Mouse (Mus musculus) T-helper 17 cell (primary cell): ENCODE data around the gene Sipa1l1.

ENCODE experiments used
- in situ Hi-C, 2 experiments: fragments of 300-600 bp; cut with MboI, MseI; formaldehyde crosslinking; loops; 1 replicate in 1 of 2; 2 replicates in 1 of 2; pipeline ENCODE4 v1.15.1; 2025; ENCODE audit warnings: high pct_unique_total_duplicates in 2 of 2

Sipa1l1 gene

DNA sequence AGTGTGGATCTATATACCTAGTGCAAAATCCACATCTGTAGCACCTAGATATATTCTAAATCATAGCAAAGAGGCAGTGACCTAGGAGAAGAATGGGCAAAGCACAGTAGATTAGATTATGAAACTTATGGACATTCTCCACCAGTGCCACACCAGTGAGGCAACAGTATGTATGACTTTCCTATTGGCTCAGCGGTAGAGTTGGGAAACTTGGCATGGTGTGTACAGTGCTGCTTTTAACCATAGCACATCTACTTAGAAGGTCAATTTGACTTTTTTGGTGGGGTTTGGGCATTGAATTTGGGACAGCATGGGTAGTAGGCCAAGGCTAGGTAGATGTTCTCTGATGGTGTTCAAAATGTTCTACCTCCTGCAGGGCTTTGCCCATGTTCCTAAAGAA, 159.0 kb downstream of the Sipa1l1 start:
- in situ Hi-C loops, result loop anchor here in 1 of 2 experiments (25.0 kb wide), 1 partner anchor 1684 kb away; the partner anchor contains the start of gene Acot1

DNA sequence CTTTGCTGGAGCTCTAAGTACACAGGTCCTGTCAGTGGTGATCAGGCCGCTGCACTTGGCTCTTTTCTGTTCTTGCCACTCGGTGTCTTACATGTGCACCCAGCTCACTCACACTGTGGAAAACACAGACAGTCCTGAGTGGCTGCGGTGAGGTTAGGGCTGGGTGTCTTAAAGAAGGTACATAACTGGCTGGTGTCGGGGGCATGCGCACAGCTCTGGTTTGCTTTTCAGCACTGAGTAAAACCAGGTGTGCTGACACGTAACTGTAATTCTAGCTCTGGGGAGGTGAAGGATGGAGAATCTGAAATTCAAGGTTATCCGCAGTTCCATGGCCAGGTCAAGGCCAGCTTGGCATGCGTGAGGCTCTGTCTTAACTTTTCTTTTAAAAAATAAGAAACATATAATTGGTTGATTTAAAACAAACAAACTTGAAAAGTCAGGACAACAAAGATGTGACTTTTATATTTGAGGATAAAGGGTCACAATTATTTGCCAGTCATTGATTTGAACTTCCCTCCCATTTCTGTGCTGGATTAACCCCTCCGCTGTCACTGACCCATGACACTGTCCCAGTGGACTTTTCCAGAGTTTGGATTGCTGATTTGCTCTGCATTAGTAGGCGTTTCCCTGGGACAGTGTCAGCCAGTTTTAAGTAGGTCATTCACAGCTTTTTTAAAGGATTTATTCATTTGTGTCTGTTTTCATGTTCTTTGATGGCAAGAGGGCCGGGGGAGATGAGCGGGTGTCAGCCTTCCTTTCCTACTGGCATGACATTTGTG, 163.9 kb downstream of the Sipa1l1 start:
- in situ Hi-C loops, result loop anchor here in 1 of 2 experiments (25.0 kb wide), 1 partner anchor 1679 kb away; the partner anchor contains the start of gene Acot1

DNA sequence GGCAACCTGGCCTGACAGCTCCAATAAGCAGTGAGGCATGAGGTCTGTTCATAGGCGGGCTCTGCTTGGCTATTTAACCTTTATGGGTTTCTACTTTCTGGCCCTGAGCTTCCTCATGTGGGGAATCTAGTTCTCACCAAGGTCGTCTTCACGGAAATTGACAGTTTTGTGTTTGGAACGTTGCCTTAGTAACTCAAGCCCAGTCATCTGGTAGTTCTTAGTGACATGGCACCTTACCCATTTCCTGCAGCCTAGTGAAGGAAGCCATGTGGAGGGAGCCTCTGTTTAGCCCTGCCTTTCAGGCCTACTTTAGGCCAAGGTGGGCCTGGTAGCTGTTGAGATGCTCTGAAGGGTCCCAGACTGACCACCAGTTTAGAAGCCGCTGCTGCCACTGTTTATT, 164.9 kb downstream of the Sipa1l1 start:
- in situ Hi-C loops, result loop anchor here in 1 of 2 experiments (25.0 kb wide), 1 partner anchor 1678 kb away; the partner anchor contains the start of gene Acot1

DNA sequence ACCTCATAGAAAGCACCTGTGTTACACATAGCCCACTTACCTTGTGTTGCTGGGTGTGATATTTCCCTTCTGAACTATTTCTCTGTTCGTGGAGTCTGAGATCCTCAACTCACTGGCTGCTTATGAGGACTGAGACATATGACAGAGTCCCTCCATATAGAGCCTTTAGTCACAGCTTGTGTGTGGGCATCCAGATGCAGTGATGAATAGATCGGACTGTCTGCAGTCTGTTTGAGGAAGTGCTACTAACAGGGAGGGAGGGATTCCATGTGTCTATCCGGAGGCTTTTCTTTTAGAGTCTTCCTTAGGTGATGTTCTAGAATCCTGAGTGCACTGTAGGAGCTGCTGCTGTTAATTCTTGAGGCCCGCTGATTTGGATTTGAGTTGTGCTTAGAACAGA, 165.4 kb downstream of the Sipa1l1 start:
- in situ Hi-C loops, result loop anchor here in 1 of 2 experiments (25.0 kb wide), 1 partner anchor 1678 kb away; the partner anchor contains the start of gene Acot1

DNA sequence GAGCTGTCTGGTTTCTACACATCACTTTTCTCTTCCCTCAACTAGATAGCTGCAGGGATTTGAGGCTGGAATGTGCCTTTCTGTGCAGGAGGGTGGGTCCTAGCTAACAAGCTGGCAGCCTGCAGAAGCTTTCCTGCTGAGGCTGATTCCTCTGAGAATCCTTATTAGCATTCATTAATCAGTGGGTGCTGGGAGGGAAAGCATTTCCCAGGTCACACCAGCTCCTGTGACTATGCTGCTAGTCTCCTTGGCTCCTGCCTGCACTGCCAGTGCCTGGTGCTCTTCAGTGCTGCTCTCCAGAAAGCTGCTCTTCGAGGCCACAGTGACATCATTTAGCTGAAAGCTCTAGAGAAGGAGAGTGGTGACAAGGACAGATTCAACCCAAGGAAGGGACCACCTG, 166.0 kb downstream of the Sipa1l1 start:
- in situ Hi-C loops, result loop anchor here in 1 of 2 experiments (25.0 kb wide), 1 partner anchor 1677 kb away; the partner anchor contains the start of gene Acot1

DNA sequence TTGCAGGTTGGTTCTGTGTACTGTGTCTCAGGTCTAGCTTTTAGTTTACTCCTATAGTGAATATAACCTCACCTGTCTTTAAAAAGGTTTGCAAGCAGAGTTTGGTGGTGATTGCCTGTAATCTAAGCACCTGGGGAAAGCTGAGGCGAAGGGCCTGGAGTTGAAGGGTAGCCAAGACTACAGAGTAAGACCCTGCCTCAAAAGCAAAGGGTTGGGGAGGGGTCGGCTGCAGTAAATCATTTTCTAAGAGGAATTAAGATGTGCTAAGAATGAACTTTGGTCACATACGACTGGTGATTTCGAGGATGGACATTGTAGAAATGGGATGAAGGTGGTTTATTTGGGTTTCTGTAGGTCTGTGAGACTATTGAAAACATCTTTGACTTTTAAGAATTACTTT, 169.4 kb downstream of the Sipa1l1 start:
- in situ Hi-C loops, result loop anchor here in 1 of 2 experiments (25.0 kb wide), 1 partner anchor 1674 kb away; the partner anchor contains the start of gene Acot1

DNA sequence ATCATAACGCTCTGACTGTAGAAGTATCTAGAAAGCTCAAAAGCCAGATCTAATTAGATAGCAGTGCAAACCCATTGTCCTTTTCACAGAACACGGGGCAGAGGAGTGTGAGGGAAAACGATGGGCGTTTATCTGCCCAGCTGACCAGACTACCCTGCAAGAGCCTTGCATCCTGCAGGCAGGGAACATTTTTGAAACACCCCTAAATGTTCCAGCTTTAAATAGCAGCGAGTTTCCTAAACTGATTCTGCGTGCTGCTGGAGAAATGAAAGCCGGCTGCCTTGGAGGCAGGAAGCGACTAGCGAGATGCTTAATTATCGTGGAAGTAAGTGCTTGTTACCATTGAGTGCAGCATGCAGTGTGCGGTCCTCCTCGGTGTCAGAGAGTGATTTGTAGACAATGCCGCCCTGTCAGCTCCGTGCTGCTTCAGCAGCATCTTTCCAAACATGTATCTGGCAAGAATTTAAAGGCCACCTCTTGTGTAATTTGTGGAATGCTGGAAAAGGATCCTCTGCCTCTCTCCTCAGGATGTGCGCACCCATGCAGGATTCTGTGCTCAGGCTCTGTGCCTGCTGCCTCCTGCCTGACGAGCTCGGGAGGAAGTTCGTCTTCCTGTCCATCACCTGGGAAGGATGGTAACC, 170.2 kb downstream of the Sipa1l1 start:
- in situ Hi-C loops, result loop anchor here in 1 of 2 experiments (25.0 kb wide), 1 partner anchor 1673 kb away; the partner anchor contains the start of gene Acot1

DNA sequence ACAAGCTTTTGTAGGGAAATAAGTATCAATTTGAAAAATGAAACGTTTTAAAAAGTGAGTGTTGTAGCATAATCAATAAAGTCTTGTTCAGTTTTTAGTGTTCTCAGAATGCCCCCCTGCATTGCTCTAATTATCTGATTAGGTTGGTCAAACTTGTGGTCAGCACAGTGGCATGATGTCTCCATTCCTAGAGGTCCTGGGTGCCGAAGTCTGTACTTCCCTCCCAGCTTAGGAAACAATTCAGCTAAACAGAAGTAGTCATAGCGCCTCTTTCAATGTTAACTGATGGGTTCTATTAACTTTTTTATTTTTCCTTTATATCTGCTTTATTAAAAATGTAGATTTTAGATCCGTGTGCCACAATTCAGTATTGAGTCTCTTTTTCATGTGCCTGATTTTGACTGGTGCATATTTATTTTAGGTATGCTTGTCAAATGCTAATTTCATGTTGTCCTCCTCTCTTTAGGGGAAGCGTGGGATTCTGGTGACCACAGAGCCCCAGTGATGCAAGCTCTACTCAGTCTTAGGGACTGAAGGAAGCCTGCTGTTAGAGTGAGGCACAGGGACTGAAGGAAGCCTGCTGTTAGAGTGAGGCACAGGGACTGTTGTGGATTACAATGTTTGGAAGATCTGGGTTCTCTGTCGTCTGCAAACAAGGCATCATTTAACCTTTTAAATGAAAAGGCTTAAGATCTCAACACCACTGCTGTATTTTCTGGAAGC, 171.2 kb downstream of the Sipa1l1 start:
- in situ Hi-C loops, result loop anchor here in 1 of 2 experiments (25.0 kb wide), 1 partner anchor 1672 kb away; the partner anchor contains the start of gene Acot1

DNA sequence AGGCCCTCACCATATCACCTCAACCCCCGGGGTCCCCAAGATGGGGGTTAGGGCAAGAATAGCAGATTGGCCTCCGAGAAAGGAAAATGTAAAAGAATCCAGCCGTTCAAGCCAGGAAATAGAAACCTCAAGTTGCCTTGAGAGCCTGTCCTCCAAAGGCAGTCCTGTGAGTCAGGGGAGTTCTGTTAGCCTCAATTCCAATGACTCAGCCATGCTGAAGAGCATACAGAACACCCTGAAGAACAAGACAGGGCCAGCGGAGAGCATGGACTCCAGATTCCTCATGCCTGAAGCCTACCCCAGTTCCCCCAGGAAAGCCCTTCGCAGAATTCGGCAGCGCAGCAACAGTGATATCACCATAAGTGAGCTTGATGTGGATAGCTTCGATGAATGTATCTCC, 172.1 kb downstream of the Sipa1l1 start:
- in situ Hi-C loops, result loop anchor here in 1 of 2 experiments (25.0 kb wide), 1 partner anchor 1671 kb away; the partner anchor contains the start of gene Acot1

DNA sequence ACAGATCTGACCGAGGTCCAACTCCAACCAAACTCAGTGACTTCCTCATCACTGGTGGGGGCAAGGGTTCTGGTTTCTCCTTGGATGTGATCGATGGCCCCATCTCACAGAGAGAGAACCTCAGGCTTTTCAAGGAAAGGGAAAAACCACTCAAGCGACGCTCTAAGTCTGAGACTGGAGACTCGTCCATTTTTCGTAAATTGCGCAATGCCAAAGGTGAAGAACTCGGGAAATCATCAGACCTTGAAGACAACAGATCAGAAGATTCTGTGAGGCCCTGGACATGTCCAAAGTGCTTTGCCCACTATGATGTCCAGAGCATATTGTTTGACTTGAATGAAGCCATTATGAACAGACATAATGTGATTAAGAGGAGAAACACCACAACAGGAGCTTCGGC, 172.6 kb downstream of the Sipa1l1 start:
- in situ Hi-C loops, result loop anchor here in 1 of 2 experiments (25.0 kb wide), 1 partner anchor 1671 kb away; the partner anchor contains the start of gene Acot1

DNA sequence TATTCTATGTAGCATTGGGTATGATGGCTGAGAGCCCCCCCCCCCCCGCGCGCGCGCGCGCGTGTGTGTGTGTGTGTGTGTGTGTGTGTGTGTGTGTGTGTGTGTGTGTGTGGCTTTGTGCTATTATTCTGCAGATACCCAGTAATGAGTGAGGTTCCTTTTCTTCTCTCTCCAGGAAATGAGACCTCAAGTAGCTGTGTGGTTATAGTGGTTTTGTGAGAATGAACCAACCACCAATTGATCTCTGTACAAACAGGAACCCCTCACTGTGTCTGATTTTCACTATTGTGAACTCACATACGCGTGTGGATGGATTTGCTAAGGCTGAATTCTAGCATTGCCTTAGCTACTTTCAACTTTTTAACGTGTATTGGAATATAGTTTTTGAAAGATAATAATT, 181.0 kb downstream of the Sipa1l1 start:
- in situ Hi-C loops, result no loop called here

DNA sequence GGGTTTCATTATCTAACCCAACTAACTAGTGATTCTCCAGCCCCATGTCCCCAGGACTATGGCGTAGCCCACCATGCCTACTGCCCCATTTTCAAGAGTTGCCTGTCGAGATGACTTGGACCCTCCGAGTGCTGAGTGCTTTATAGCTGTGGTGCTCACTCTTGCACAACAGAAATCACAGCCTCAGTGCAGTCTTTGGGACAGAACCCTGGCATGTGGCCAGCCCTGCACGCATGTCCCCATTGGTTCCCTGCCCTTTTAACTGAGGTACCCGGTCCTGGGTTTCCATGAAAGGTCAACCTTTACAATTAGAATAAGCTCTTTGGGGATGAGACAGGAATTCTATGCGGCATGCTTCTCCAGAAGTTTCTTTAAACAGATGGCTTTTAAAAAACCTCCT, 181.8 kb downstream of the Sipa1l1 start:
- in situ Hi-C loops, result no loop called here

DNA sequence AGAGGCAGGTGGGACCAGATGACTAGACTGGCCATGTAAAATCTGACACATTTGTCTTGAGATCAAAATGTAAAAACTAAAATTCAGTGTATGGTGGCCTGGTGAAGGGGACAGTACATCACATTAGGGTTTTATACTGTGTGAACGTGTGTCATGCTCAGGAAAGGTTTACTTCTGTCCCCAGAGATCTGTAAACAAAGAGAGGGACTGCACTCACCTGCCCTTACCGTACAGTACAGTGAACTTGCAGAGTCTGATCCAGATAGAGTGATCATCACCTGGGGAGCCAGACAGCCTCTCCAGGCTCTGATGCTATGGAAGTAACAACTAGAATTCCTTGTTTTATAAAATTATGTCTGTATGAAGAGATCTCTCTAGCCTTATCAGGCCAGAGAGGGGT, 184.5 kb downstream of the Sipa1l1 start:
- in situ Hi-C loops, result no loop called here

DNA sequence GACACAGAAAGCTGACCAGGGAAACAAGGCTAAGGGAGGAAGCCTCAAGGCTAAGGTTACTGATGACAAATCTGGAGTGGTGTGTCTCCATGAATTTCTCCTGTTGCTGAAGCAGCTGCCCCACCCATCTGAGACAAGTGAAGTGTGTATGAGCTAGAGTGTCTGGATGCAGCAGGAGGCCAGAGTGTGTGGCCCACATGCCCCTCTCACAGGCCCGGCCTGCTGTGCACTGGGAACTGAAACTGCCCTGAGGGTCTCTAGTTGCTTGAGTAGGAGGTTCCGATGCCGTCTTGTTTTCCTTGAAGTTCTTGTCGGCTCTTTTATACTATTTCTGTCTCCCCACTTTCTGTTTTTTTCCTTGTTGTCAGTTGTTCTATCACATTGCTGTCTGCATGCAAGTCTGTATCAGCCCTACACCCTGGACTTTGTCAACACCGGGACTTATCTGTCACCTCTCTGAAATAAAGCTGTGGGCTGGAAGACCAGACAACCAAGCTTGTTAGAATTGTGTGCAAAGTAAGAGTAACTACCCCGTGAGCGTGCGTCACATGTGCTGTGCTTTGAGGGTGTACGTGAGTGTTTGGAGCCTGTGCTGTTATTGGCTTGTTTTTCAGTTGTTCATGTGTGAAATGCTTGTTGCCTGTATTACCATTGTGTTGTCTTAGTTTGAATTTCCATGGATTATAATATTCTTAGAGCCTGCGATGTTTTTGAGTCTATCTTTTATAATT, 186.5 kb downstream of the Sipa1l1 start:
- in situ Hi-C loops, result no loop called here

DNA sequence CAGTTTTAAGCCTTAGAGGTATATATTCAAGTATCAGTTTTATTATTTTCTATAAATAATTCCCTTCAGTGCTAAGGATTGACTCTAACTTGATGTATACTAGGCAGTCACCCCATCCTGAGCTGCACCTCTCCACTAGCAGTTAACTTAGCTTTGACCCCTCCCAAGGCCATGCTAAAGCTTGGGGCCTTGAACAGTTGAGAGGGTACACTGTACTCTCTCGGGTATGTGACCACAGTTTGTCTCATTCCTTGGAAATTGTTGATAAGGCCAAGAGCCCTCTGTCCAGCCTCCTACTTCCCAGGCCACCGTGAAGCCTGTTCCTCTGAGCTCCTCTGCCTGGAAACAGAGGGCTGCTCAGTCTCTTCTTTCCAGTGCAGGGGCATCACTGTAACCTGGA, 187.4 kb downstream of the Sipa1l1 start:
- in situ Hi-C loops, result no loop called here

DNA sequence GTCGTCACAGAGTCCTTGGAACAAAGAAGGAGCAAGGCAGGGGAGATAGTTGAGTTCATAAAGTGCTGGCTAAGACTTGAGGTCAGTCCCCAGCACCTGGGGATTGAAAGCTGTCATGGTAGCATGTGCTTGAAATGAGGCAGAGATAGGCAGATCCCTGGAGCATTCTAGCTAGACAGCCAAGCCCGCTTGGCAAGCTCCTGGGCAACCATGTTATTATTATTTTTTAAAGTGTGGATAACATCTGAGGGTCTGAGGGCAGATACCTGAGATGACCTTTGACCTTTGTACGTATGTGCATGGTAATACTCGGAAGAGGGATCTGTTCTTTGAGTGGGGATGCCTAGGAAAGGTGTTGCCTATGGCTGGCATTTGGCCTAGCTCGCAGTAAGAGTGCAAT, 188.3 kb downstream of the Sipa1l1 start:
- in situ Hi-C loops, result no loop called here

DNA sequence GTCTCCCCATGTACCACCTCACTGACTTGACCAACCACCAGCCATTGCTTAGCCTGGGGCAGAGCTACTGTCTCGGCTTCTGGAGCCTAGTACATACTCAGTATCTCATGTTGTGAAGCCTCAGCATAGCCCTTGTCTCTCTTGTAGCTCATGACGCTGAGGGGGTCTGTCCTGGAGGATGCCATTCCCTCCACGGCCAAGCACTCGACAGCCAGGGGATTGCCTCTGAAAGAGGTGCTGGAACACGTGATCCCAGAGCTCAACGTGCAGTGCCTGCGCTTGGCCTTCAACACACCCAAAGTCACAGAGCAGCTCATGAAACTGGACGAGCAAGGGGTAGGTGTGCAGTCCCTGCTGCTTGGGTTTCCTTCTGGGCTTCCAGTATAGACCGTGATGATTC, 193.7 kb downstream of the Sipa1l1 start:
- in situ Hi-C loops, result no loop called here

DNA sequence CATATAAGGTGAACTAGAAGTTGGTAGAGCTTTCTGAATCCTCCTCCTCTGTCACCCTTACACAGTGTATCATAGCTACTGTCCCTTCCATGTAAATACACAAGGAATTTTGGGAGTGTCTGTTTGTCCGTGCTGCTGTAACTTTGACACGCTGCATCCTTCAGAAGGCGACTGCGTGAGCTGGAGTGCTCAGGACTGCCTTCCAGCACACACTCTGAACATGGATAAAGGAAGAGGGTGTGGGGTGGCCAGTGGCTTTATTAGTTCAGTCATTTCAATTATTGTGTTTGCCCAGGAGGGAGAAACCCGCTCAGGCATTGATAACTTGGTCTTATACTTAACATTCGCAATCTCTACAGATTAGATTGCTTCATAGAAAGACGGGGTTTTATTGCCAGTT, 195.1 kb downstream of the Sipa1l1 start:
- in situ Hi-C loops, result no loop called here

DNA sequence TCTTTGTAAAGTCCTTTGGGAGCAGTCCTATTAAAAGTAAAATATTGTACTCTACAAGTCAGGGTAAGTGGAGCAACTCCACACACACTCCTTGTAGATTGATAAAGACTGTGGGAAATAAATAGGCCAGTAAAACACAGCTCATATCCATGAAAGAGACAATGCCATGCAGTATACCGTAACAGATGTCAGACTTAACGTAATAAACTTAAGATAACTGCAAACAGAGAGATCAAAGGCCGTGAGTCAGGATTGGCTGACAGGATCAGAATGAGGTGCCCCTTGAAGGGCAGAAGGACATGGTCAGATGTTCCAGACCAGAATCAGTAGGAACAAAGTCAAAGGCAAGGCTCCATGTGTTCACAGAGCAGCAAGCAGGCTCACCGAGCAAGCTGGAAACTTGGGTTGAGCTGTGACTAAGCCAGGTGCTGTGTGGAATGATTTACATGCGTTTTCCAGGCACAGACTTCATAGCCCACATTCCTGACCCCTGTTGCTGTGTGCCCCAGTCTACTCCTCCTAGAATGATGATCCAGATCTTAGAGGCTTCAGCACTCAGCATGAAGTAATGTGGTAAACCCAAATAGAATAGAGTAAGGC, 196.3 kb downstream of the Sipa1l1 start:
- in situ Hi-C loops, result no loop called here

DNA sequence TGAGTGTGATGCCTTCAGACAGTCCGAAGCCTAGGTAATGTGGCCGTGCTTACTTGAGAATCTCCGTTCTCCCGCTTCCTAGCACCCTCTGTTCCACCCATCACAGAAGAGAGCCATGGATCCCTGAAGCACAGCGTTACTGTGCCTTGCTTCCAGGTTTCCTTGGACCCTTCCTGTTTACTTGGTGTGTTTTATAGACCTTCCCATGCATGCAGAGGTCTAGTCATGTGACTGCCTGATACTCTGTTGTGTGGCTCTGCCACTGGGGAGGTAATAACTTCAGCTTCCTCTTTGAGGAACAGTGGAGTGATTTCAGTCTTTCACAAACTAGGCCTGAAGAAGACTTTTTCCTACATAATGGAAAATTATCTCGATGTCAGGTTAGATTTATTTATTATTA, 197.6 kb downstream of the Sipa1l1 start:
- in situ Hi-C loops, result no loop called here

DNA sequence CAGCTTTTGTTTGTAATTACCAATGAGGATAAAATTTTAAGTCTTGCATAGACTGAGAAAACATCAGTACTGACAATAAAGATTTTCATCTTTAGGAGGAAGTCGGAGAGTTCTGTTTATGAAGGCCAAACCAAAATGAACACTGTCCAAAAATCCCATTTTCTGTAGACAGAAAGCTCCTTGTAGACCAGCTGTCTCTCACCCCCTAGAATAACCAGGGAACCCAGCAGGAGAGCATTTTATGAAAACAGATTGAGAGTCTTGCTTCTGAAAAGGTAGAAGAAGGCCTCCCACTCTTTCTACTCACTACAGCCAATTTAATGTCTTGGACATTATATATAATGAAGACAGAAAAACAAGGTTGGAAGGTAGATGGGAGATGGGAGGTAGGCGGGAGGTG, 198.2 kb downstream of the Sipa1l1 start:
- in situ Hi-C loops, result no loop called here
